Mouse (Mus musculus): ENCODE results near the gene Phyhipl.

GRCm38 (mm10) chr10:70698014-70698413 lies 42.2 kb upstream of the Phyhipl start:
- TF ChIP-seq TCF12 (IDR thresholded peaks at IDR 0.05; ENCODE audit: insufficient read depth, poor library complexity, severe bottlenecking) (no peak), POLR2A (IDR thresholded peaks at IDR 0.05; ENCODE audit: insufficient read length, low read depth) (no peak), CEBPB (IDR thresholded peaks at IDR 0.05; ENCODE audit: insufficient read depth, poor library complexity, severe bottlenecking) (no peak), TCF3 (IDR thresholded peaks at IDR 0.05; ENCODE audit: insufficient read length, low read depth) (no peak), USF1 (IDR thresholded peaks at IDR 0.05; ENCODE audit: low read depth) (no peak), POLR2AphosphoS2 (IDR thresholded peaks at IDR 0.05; ENCODE audit: insufficient read length, low read depth) (no peak), MYOG (IDR thresholded peaks at IDR 0.05; ENCODE audit: control insufficient read depth in 1 of 3, insufficient read depth in 1 of 3, insufficient read length in 2 of 3, low read depth in 2 of 3) (no peak), REST (IDR thresholded peaks at IDR 0.05; ENCODE audit: insufficient read depth, insufficient read length) (no peak), E2F4 (IDR thresholded peaks at IDR 0.05; ENCODE audit: insufficient read depth) (no peak)

All from myocyte (in vitro differentiated cells).